Mouse (Mus musculus): ENCODE data around the gene Cyth3.

GRCm38 (mm10) chr5:143677363-143677762 is 55.1 kb downstream of the Cyth3 start:
- TF ChIP-seq CTCF (IDR thresholded peaks at IDR 0.05; ENCODE audit: insufficient read depth, low read length) (no peak), POLR2A (IDR thresholded peaks at IDR 0.05; ENCODE audit: borderline replicate concordance, extremely low read depth, low read depth, low read length) (no peak)
